Mouse (Mus musculus): ENCODE results near the gene Gm12830.

Gm12830 gene

GRCm38 (mm10) chr4:114844600-114844999, 23.1 kb downstream of the Gm12830 start:
- DNase-seq (ENCODE audit: low read depth, low spot score): no peak

GRCm38 (mm10) chr4:114845622-114846021, 24.1 kb downstream of the Gm12830 start:
- DNase-seq (ENCODE audit: low read depth, low spot score): no peak

GRCm38 (mm10) chr4:114846723-114847122, 25.2 kb downstream of the Gm12830 start:
- DNase-seq (ENCODE audit: low read depth, low spot score): no peak

- no peak for DNase-seq (ENCODE audit: low read depth, low spot score)
These were observed 32.4 kb downstream of the Gm12830 start for GRCm38 (mm10) chr4:114853968-114854367.

- no peak for DNase-seq (ENCODE audit: low read depth, low spot score)
These were observed 36.9 kb downstream of the Gm12830 start for GRCm38 (mm10) chr4:114858426-114858825.

- no peak for DNase-seq (ENCODE audit: low read depth, low spot score)
These were observed 41.6 kb downstream of the Gm12830 start for GRCm38 (mm10) chr4:114863166-114863565.

- no peak for DNase-seq (ENCODE audit: low read depth, low spot score)
These were observed 48.4 kb downstream of the Gm12830 start for GRCm38 (mm10) chr4:114869765-114870490.

- DNase-seq (ENCODE audit: low read depth, low spot score): no peak
These were observed 55.0 kb downstream of the Gm12830 start for GRCm38 (mm10) chr4:114876441-114876972.

- no peak for DNase-seq (ENCODE audit: low read depth, low spot score)
These were observed 60.7 kb downstream of the Gm12830 start for GRCm38 (mm10) chr4:114882232-114882631.

- no peak for DNase-seq (ENCODE audit: low read depth, low spot score)
These were observed 76.3 kb downstream of the Gm12830 start for GRCm38 (mm10) chr4:114897853-114898252.

- DNase-seq (ENCODE audit: low read depth, low spot score): no peak
These were observed 78.4 kb downstream of the Gm12830 start for GRCm38 (mm10) chr4:114899885-114900284.

- DNase-seq (ENCODE audit: low read depth, low spot score): no peak
These were observed 79.5 kb downstream of the Gm12830 start for GRCm38 (mm10) chr4:114900866-114901642.

DNA sequence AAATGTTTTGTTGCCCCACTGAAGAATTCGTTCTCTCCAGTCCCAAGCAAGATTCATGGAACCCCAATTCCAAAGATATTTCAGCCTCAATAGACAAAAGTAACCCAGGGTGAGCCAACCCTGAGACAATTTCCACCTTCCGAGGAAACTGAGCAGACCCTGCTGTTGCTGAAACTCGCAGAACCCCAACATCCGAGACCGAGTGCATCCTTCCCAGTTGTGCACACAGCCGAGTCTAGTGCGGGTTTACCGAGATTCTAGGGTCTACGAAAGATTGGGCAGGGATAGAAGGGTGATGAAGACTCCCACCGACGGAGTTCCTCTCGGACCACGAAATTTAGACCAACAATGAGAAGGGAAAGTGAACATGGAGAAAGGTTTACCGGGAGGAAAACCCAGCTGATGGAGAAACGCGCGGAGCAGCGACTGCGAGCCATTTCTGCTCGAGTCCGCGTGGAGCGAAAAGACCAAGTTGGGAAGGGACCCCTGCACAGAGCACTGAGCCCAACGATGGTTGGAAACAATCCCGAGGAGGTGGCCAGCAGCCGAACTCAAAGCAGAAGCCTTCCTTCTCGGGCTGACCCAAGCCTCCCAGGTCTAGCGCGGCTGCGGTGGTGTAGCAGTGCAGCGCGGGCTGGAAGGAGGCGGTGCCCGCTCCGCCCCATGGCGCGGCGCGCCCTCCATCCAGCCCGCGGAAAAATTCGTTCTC, 80.3 kb downstream of the Gm12830 start:
- DNase-seq (ENCODE audit: low read depth, low spot score): no peak

DNA sequence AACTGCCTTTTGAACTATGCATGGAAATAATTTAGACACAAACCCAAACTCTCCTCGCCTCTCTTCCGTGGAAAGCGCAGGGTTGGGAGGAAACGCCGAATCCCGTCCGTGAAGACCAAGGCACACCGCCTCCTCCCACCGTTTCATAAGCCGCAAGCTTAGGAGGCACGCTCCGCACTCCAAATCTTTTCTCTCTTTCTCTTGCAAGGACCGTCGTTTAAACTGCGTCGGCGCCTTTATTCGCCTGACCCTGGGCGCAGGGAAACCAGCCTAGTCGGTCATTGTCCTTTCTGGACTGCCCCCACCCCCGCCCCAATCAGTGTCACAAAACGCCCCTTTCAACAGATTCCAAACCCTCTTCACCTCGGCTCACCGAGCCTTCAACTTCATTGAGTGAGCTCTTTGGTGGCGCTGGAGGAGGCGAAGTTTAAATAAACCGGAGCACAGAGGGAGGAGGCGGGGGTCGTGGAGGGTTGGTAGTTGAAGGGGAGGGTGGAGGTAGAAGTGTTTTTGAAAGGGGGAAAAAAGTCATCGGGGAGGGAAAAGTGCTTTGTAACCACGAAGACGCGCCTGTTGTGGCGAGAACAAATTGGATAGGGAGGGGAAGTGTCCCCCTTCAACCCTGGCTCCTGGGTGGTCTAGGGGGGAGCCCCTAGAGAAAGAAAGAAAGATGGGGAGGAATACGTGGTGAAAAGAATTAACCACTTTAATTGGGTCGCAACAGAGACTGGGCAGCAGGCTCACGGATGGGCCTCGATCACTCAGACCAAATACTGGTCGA, 81.3 kb downstream of the Gm12830 start:
- no peak for DNase-seq (ENCODE audit: low read depth, low spot score)

GRCm38 (mm10) chr4:114903422-114903782, 81.9 kb downstream of the Gm12830 start:
- no peak for DNase-seq (ENCODE audit: low read depth, low spot score)

DNA sequence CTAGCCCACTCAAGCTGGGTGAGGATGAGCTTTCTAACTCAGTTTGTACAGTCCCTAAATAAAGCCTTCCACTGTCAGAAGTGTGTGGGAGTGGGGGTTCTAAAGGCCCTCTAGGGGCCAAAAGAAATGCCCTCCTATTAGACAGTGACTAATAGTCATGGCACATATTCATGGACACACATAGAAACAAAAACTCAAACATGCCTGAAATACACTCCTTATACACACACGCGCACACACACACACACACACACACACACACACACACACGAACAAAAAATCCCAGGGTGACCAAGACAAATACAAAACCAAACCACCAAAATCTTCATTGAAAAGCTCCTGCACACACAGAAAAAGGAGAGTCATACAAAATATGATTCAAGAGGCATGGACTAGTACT, 84.0 kb downstream of the Gm12830 start:
- no peak for DNase-seq (ENCODE audit: low read depth, low spot score)

All from c-Kit-negative CD71-positive TER-119-positive erythroid progenitor cells, embryonic 14.5 days (primary cell).